10 mouse cellular contexts compared by ENCODE assay signal in the genomic region with DNA sequence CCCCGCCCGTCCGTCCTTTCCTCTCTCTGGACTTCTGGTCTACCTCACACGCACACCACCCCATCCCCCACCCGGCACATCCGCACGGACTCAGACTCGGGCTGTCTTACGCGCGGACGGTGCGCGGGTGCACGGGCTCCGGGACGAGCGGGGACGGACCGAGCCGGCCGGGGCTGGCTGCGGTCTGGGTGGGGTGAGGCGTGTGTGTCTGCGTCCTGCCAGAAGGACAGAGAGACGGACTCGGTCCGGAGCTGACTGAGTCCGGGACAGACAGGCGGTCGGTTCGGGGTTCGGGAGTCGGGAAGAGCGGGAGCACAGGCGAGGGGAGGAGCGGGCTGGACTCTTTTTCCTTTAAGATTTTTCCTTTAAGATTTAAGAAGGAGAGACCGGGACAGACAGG. TPM values are rescaled to one million over a fixed set of nuclear protein-coding genes. Genes with fewer than 3 reads are reported as not detected.
DNase-seq lines count a peak whose midpoint lies in the region; ATAC-seq and TF ChIP-seq lines count a peak whose summit lies in the region.
"Not testable (repeated sequence)": the region's sequence is repeated elsewhere in the genome, so short reads cannot be mapped to it uniquely, and the experiment has no call there.
"Had no signal": no experiment of that assay in that cellular context is flagged by ENCODE, and none has a peak within 500 bp of the region (broad histone marks: within the 10 kb centered on the region; RNA-seq: fewer than 3 reads in every experiment).

No protein-coding gene starts in this region.

- not testable (repeated sequence) for H3K27me3 ChIP-seq in forebrain, embryonic 10.5 days (ENCODE audit: poor library complexity, severe bottlenecking); heart, embryonic 14.5 days (ENCODE audit: control insufficient read depth, insufficient read depth, low read length); kidney, postnatal 0 days (ENCODE audit: insufficient read depth, low read length); liver, embryonic 14.5 days (ENCODE audit: control insufficient read depth, insufficient read depth, low read length); stomach, embryonic 14.5 days (ENCODE audit: control insufficient read depth, insufficient read depth, low read length)

- not testable (repeated sequence) for H3K9ac ChIP-seq in heart, embryonic 14.5 days (ENCODE audit: low read length); kidney, postnatal 0 days (ENCODE audit: low read depth, low read length); liver, embryonic 14.5 days (replicated peaks); stomach, embryonic 14.5 days (replicated peaks; ENCODE audit: low read depth, low read length)

- not testable (repeated sequence) for TF ChIP-seq POLR2A in brain, embryonic 14.5 days (IDR thresholded peaks at IDR 0.05; ENCODE audit: borderline replicate concordance, extremely low read depth, insufficient read depth, insufficient read length, poor library complexity, severe bottlenecking)

- WGBS in forebrain, embryonic 10.5 days, result 80% methylated on average over 38 of the region's 38 CpGs
- WGBS in heart, embryonic 14.5 days, result 80% methylated on average over 38 of the region's 38 CpGs
- 76% methylated on average over 35 of the region's 38 CpGs for WGBS in kidney, postnatal 0 days
- WGBS in liver, embryonic 14.5 days (ENCODE audit: insufficient replicate concordance), result 78% methylated on average over 38 of the region's 38 CpGs
- WGBS in stomach, embryonic 14.5 days, result 84% methylated on average over 38 of the region's 38 CpGs

- H3K9me3 ChIP-seq in forebrain, embryonic 10.5 days, result peaks cover 75% of the 10 kb centered on the region
- H3K9me3 ChIP-seq in heart, embryonic 14.5 days (ENCODE audit: control insufficient read depth, low read length), result peaks cover 67% of the 10 kb centered on the region
- peaks cover 31% of the 10 kb centered on the region for H3K9me3 ChIP-seq in kidney, postnatal 0 days (replicated peaks; ENCODE audit: low read length)
- H3K9me3 ChIP-seq in liver, embryonic 14.5 days (ENCODE audit: control insufficient read depth, low read length), result peaks cover 45% of the 10 kb centered on the region
- peaks cover 53% of the 10 kb centered on the region for H3K9me3 ChIP-seq in stomach, embryonic 14.5 days (ENCODE audit: control insufficient read depth, low read depth, low read length)

- not testable (repeated sequence) for H3K4me2 ChIP-seq in heart, embryonic 14.5 days (ENCODE audit: low read length); kidney, postnatal 0 days (ENCODE audit: low read length); liver, embryonic 14.5 days (ENCODE audit: low read depth); stomach, embryonic 14.5 days (replicated peaks; ENCODE audit: low read depth, low read length)

- DNase-seq in CD4-positive, CD25-positive, alpha-beta regulatory T cell, adult 2 months (ENCODE audit: low read depth, low spot score), result peak; percentile 80
- DNase-seq in brain, embryonic 14.5 days (ENCODE audit: low read depth), result peak; percentile 55
- peak; percentile 72 for DNase-seq in forebrain, embryonic 10.5 days (ENCODE audit: extremely low spot score, low spot score)
- DNase-seq in kidney, postnatal 0 days (ENCODE audit: low spot score), result peak; percentile 58
- DNase-seq in liver, embryonic 14.5 days (ENCODE audit: low read depth in 3 of 3, low spot score in 3 of 3), result not testable (repeated sequence)
- peak; percentile 79 for DNase-seq in naive thymus-derived CD4-positive, alpha-beta T cell, adult 2 months (ENCODE audit: low read depth)

- ATAC-seq in heart, embryonic 14.5 days (ENCODE audit: insufficient number of reproducible peaks, insufficient read depth, low FRiP score, low read depth), result peak; percentile 47
- ATAC-seq in kidney, postnatal 0 days (replicated peaks; ENCODE audit: low FRiP score, low read depth), result peak; percentile 33
- ATAC-seq in liver, embryonic 14.5 days (ENCODE audit: insufficient read depth), result peak; percentile 13
- peak; percentile 67 for ATAC-seq in stomach, embryonic 14.5 days (ENCODE audit: insufficient number of reproducible peaks, insufficient read depth, low FRiP score, low read depth)

- H3K36me3 ChIP-seq in forebrain, embryonic 10.5 days (replicated peaks), result peaks cover 61% of the 10 kb centered on the region
- H3K36me3 ChIP-seq in heart, embryonic 14.5 days (ENCODE audit: control insufficient read depth, insufficient read depth, low read length), result peaks cover 57% of the 10 kb centered on the region
- H3K36me3 ChIP-seq in kidney, postnatal 0 days (ENCODE audit: insufficient read depth, low read length), result peaks cover 37% of the 10 kb centered on the region
- peaks cover 46% of the 10 kb centered on the region for H3K36me3 ChIP-seq in liver, embryonic 14.5 days (replicated peaks; ENCODE audit: control insufficient read depth, insufficient read depth, low read depth)
- peaks cover 43% of the 10 kb centered on the region for H3K36me3 ChIP-seq in stomach, embryonic 14.5 days (ENCODE audit: control insufficient read depth, insufficient read depth, low read length)

- not testable (repeated sequence) for H3K4me3 ChIP-seq in forebrain, embryonic 10.5 days; heart, embryonic 14.5 days (ENCODE audit: control insufficient read depth in 1 of 2, insufficient read depth in 1 of 2, low read depth in 1 of 2, low read length in 2 of 2); kidney, postnatal 0 days (replicated peaks; ENCODE audit: low read depth, low read length); liver, embryonic 14.5 days (ENCODE audit: insufficient read depth in 1 of 2, low read depth in 2 of 2, low read length in 2 of 2); stomach, embryonic 14.5 days (ENCODE audit: low read depth, low read length)

- H3K4me1 ChIP-seq in forebrain, embryonic 10.5 days; heart, embryonic 14.5 days (ENCODE audit: control insufficient read depth in 2 of 2, insufficient read depth in 2 of 2, low read length in 2 of 2); kidney, postnatal 0 days (replicated peaks; ENCODE audit: insufficient read depth, low read length); liver, embryonic 14.5 days (replicated peaks; ENCODE audit: control insufficient read depth in 2 of 2, insufficient read depth in 2 of 2, low read length in 1 of 2); stomach, embryonic 14.5 days (ENCODE audit: control insufficient read depth, insufficient read depth, low read length): not testable (repeated sequence)

- not testable (repeated sequence) for TF ChIP-seq CTCF in brain, embryonic 14.5 days (IDR thresholded peaks at IDR 0.05; ENCODE audit: borderline replicate concordance, extremely low read depth, insufficient read depth, insufficient read length); kidney, postnatal 0 days (IDR thresholded peaks at IDR 0.05; ENCODE audit: low read depth); liver, embryonic 14.5 days (IDR thresholded peaks at IDR 0.05; ENCODE audit: low read depth)

- H3K27ac ChIP-seq in forebrain, embryonic 10.5 days; heart, embryonic 14.5 days (replicated peaks in 1 of 2; ENCODE audit: control insufficient read depth in 1 of 2, insufficient read depth in 1 of 2, low read depth in 2 of 2, low read length in 2 of 2); kidney, postnatal 0 days; liver, embryonic 14.5 days; stomach, embryonic 14.5 days (ENCODE audit: low read length): not testable (repeated sequence)

- TF ChIP-seq EP300 in liver, embryonic 14.5 days (IDR thresholded peaks at IDR 0.05; ENCODE audit: low read depth), result not testable (repeated sequence)

RNA-seq across cellular contexts. Expression of a gene that starts 13.6 kb away (rescaled TPM):
- polyA plus RNA-seq in brain, embryonic 14.5 days (2012; rRNA removed), result not detected in 2 replicates
- polyA plus RNA-seq in forebrain, embryonic 10.5 days (2016; fragmentation: Nextera tagmentation; extraction: Ambion mirVana), result not detected in 2 replicates
- not detected in 2 replicates for polyA plus RNA-seq in heart, embryonic 14.5 days (2014; fragmentation: Nextera tagmentation; extraction: Ambion mirVana)
- polyA plus RNA-seq in kidney, postnatal 0 days (2015; fragmentation: Nextera tagmentation; extraction: Ambion mirVana), result not detected in 2 replicates
- polyA plus RNA-seq in liver, embryonic 14.5 days (2012; rRNA removed), result not detected in 2 replicates
- polyA plus RNA-seq in liver, embryonic 14.5 days (2014; fragmentation: Nextera tagmentation; extraction: Ambion mirVana), result not detected in 2 replicates
- polyA plus RNA-seq in stomach, embryonic 14.5 days (2014; fragmentation: Nextera tagmentation; extraction: Ambion mirVana), result not detected in 2 replicates
- polyA plus RNA-seq: erythroblast, embryonic 14.5 days; kidney, adult 2 months had no signal

RNA-seq across cellular contexts. Expression of a gene that starts 43.5 kb away (rescaled TPM):
- not detected in 2 replicates for polyA plus RNA-seq in brain, embryonic 14.5 days (2012; rRNA removed)
- polyA plus RNA-seq in forebrain, embryonic 10.5 days (2016; fragmentation: Nextera tagmentation; extraction: Ambion mirVana), result not detected in 2 replicates
- not detected in 2 replicates for polyA plus RNA-seq in heart, embryonic 14.5 days (2014; fragmentation: Nextera tagmentation; extraction: Ambion mirVana)
- polyA plus RNA-seq in kidney, postnatal 0 days (2015; fragmentation: Nextera tagmentation; extraction: Ambion mirVana), result not detected in 2 replicates
- polyA plus RNA-seq in liver, embryonic 14.5 days (2012; rRNA removed), result not detected in 2 replicates
- polyA plus RNA-seq in liver, embryonic 14.5 days (2014; fragmentation: Nextera tagmentation; extraction: Ambion mirVana), result not detected in 2 replicates
- not detected in 2 replicates for polyA plus RNA-seq in stomach, embryonic 14.5 days (2014; fragmentation: Nextera tagmentation; extraction: Ambion mirVana)
- polyA plus RNA-seq: erythroblast, embryonic 14.5 days; kidney, adult 2 months had no signal

Comparison
In these comparisons a context has a peak if more than half of its experiments do, and no peak if none do; other contexts are left out.
1. ATAC-seq: peak in every context shown above with its lines; median percentile 67 in stomach, embryonic 14.5 days; 47 in heart, embryonic 14.5 days; 33 in kidney, postnatal 0 days; 13 in liver, embryonic 14.5 days.